Mouse (Mus musculus) heart, embryonic 14.5 days (tissue): ENCODE data around the gene Barx2. TPM values are rescaled to one million over a fixed set of nuclear protein-coding genes. Genes with fewer than 3 reads are reported as not detected.

Experiments
- ATAC-seq: fragments of 200-750 bp; cut with Nextera tagmentation; 2 replicates; pipeline ENCODE4 v1.8.0; 2017; ENCODE audit warnings: low read depth, moderate TSS enrichment; ENCODE audit not compliant: insufficient number of reproducible peaks, insufficient read depth, low FRiP score
- H3K27ac ChIP-seq, 2 experiments: fragments of 200-500 bp in 1 of 2; fragments of 300-500 bp in 1 of 2; sonication (generic) in 1 of 2; replicated peaks in 1 of 2; 2 replicates each; pipeline ENCODE4 v1.5.1; 2012 to 2014; ENCODE audit warnings: low read depth in 2 of 2, low read length in 2 of 2, control low read depth in 1 of 2, mild to moderate bottlenecking in 1 of 2, mixed read lengths in 1 of 2; ENCODE audit not compliant: control insufficient read depth in 1 of 2, insufficient read depth in 1 of 2
- H3K27me3 ChIP-seq: fragments of 300-500 bp; sonication (generic); 2 replicates; pipeline ENCODE4 v1.6.1; 2014; ENCODE audit warnings: mild to moderate bottlenecking, low read length, control low read depth; ENCODE audit not compliant: control insufficient read depth, insufficient read depth
- H3K36me3 ChIP-seq: fragments of 300-500 bp; sonication (generic); 2 replicates; pipeline ENCODE4 v1.6.1; 2014; ENCODE audit warnings: mild to moderate bottlenecking, control low read depth, low read length, mixed read lengths; ENCODE audit not compliant: control insufficient read depth, insufficient read depth
- H3K4me1 ChIP-seq, 2 experiments: fragments of 200-500 bp in 1 of 2; fragments of 300-500 bp in 1 of 2; sonication (generic) in 1 of 2; 2 replicates each; pipeline ENCODE4 v1.6.1; 2012 to 2014; ENCODE audit warnings: low read length in 2 of 2, control low read depth in 1 of 2, mixed read lengths in 1 of 2; ENCODE audit not compliant: control insufficient read depth in 2 of 2, insufficient read depth in 2 of 2
- H3K4me2 ChIP-seq: fragments of 300-500 bp; sonication (generic); 2 replicates; pipeline ENCODE4 v1.6.1; 2014; ENCODE audit warnings: mild to moderate bottlenecking, low read length
- H3K4me3 ChIP-seq, 2 experiments: fragments of 200-500 bp in 1 of 2; fragments of 300-500 bp in 1 of 2; sonication (generic) in 1 of 2; 2 replicates each; pipeline ENCODE4 v1.5.1; 2012 to 2014; ENCODE audit warnings: low read length in 2 of 2, mild to moderate bottlenecking in 2 of 2, control low read depth in 1 of 2, low read depth in 1 of 2, moderate library complexity in 1 of 2; ENCODE audit not compliant: control insufficient read depth in 1 of 2, insufficient read depth in 1 of 2
- H3K9ac ChIP-seq: fragments of 300-500 bp; sonication (generic); 2 replicates; pipeline ENCODE4 v1.6.1; 2014; ENCODE audit warnings: mild to moderate bottlenecking, low read length
- H3K9me3 ChIP-seq: fragments of 300-500 bp; sonication (generic); 2 replicates; pipeline ENCODE4 v1.6.1; 2016; ENCODE audit warnings: low read length, control low read depth; ENCODE audit not compliant: control insufficient read depth
- WGBS: fragments of 180-500 bp; shearing (Covaris S2); extraction: QIAGEN DNeasy Blood & Tissue Kit; methylation state at CpG from one replicate; pipeline ENCODE4 v1.1.7; 2014; 5-methylcytosine and 5-hydroxymethylcytosine counted together
- polyA plus RNA-seq: library from polyadenylated mRNA; unstranded; fragments of >200 nt; fragmentation: Nextera tagmentation; extraction: Ambion mirVana; gene quantifications from 2 replicates; pipeline ENCODE4 v1.2.1, GENCODE M21; 2014

Barx2 gene
- polyA plus RNA-seq: not detected in 2 replicates

- H3K9ac ChIP-seq: peak within 1 kb of the TSS; percentile 46; the same call in 1 of the 2 replicates
- no peaks in the 10 kb centered on the region for H3K36me3 ChIP-seq
- H3K4me1 ChIP-seq: peaks cover 4 to 26% of the 10 kb centered on the region in 2 experiments; a peak in 3 of 4 replicates
- H3K4me2 ChIP-seq: peak within 1 kb of the TSS; percentile 99
- H3K27ac ChIP-seq: no peak within 1 kb of the TSS
- no peaks in the 10 kb centered on the region for H3K9me3 ChIP-seq
- WGBS: under 1% methylated on average over 78 of the region's 81 CpGs
- peaks cover 85% of the 10 kb centered on the region for H3K27me3 ChIP-seq
- ATAC-seq: peak; percentile 61; the same call in 1 of the 2 replicates
- peak within 1 kb of the TSS; percentile 41 to 58 for H3K4me3 ChIP-seq
Measured at GRCm38 (mm10) chr9:31912921-31913738, at the start of gene Barx2. Gene Barx2, minus strand, starts transcription at chr9:31913462.

GRCm38 (mm10) chr9:31962265-31962664 is 49.0 kb upstream of the Barx2 start:
- ATAC-seq: no peak
- Histone ChIP-seq H3K27me3 (no peaks in the 10 kb centered on the region), H3K4me1 (no peaks in the 10 kb centered on the region), H3K27ac (no peak overlapping the region), H3K4me2 (no peak overlapping the region), H3K9ac (no peak overlapping the region), H3K36me3 (no peaks in the 10 kb centered on the region), H3K4me3 (no peak overlapping the region), H3K9me3 (no peaks in the 10 kb centered on the region)
- 21% methylated on average over 1 of the region's 1 CpGs for WGBS

- no peaks in the 10 kb centered on the region for H3K9me3 ChIP-seq
- H3K36me3 ChIP-seq: no peaks in the 10 kb centered on the region
- H3K27me3 ChIP-seq: no peaks in the 10 kb centered on the region
- no peak overlapping the region for H3K9ac ChIP-seq
- no peak overlapping the region for H3K4me2 ChIP-seq
- no peaks in the 10 kb centered on the region for H3K4me1 ChIP-seq
- WGBS: 89% methylated on average over 2 of the region's 2 CpGs
- ATAC-seq: no peak
- no peak overlapping the region for H3K27ac ChIP-seq
- no peak overlapping the region for H3K4me3 ChIP-seq
Measured at GRCm38 (mm10) chr9:31960488-31960887, 47.2 kb upstream of the Barx2 start.

- H3K4me2 ChIP-seq: no peak overlapping the region
- no peak overlapping the region for H3K27ac ChIP-seq
- no peak overlapping the region for H3K4me3 ChIP-seq
- H3K27me3 ChIP-seq: no peaks in the 10 kb centered on the region
- H3K4me1 ChIP-seq: no peaks in the 10 kb centered on the region
- no peaks in the 10 kb centered on the region for H3K9me3 ChIP-seq
- no peaks in the 10 kb centered on the region for H3K36me3 ChIP-seq
- no peak for ATAC-seq
- no peak overlapping the region for H3K9ac ChIP-seq
Measured at GRCm38 (mm10) chr9:31958120-31958519, 44.9 kb upstream of the Barx2 start.

- no peaks in the 10 kb centered on the region for H3K4me1 ChIP-seq
- 76% methylated on average over 5 of the region's 5 CpGs for WGBS
Measured at GRCm38 (mm10) chr9:31950506-31950905, 37.2 kb upstream of the Barx2 start.

GRCm38 (mm10) chr9:31949031-31949430 is 35.8 kb upstream of the Barx2 start:
- H3K9ac ChIP-seq: no peak overlapping the region
- H3K36me3 ChIP-seq: no peaks in the 10 kb centered on the region
- no peak overlapping the region for H3K4me3 ChIP-seq
- no peak for ATAC-seq
- H3K27ac ChIP-seq: no peak overlapping the region
- no peaks in the 10 kb centered on the region for H3K4me1 ChIP-seq
- H3K4me2 ChIP-seq: no peak overlapping the region
- H3K9me3 ChIP-seq: no peaks in the 10 kb centered on the region
- H3K27me3 ChIP-seq: no peaks in the 10 kb centered on the region
- WGBS: 78% methylated on average over 5 of the region's 5 CpGs

More at GRCm38 (mm10) chr9:31950506-31950905, 37.2 kb upstream of the Barx2 start:
- Histone ChIP-seq H3K4me2 (no peak overlapping the region), H3K27ac (no peak overlapping the region), H3K36me3 (no peaks in the 10 kb centered on the region), H3K4me3 (no peak overlapping the region), H3K27me3 (no peaks in the 10 kb centered on the region), H3K9ac (no peak overlapping the region), H3K9me3 (no peaks in the 10 kb centered on the region)
- no peak for ATAC-seq

- H3K4me1 ChIP-seq: no peaks in the 10 kb centered on the region
- no peak for ATAC-seq
- no peaks in the 10 kb centered on the region for H3K9me3 ChIP-seq
- no peak overlapping the region for H3K27ac ChIP-seq
- H3K36me3 ChIP-seq: no peaks in the 10 kb centered on the region
- H3K9ac ChIP-seq: no peak overlapping the region
- H3K27me3 ChIP-seq: no peaks in the 10 kb centered on the region
- no peak overlapping the region for H3K4me2 ChIP-seq
- WGBS: 80% methylated on average over 10 of the region's 10 CpGs
- H3K4me3 ChIP-seq: no peak overlapping the region
Measured at GRCm38 (mm10) chr9:31947051-31947450, 33.8 kb upstream of the Barx2 start.
